Mouse (Mus musculus) thymus, adult 2 months (tissue): ENCODE results near the gene Ptprd. TPM values are rescaled to one million over a fixed set of nuclear protein-coding genes. Genes with fewer than 3 reads are reported as not detected.

ENCODE experiments used
- DNase-seq: peaks from one replicate; pipeline ENCODE4 v3.0.0; 2021
- H3K27ac ChIP-seq: fragments of 200-500 bp; 2 replicates; pipeline ENCODE4 v1.5.1; 2012; ENCODE audit warnings: low read length, control low read depth; ENCODE audit not compliant: control insufficient read depth, insufficient read depth
- H3K27me3 ChIP-seq: fragments of 200-500 bp; 2 replicates; pipeline ENCODE4 v1.6.1; 2012; ENCODE audit warnings: mild to moderate bottlenecking, low read length, moderate library complexity, mixed read lengths; ENCODE audit not compliant: control insufficient read depth, insufficient read depth
- H3K36me3 ChIP-seq: fragments of 200-500 bp; 2 replicates; pipeline ENCODE4 v1.6.1; 2012; ENCODE audit warnings: mild to moderate bottlenecking, low read length, moderate library complexity; ENCODE audit not compliant: control insufficient read depth, insufficient read depth
- H3K4me1 ChIP-seq: fragments of 200-500 bp; replicated peaks from 2 replicates; pipeline ENCODE4 v1.6.1; 2012; ENCODE audit warnings: low read length; ENCODE audit not compliant: control insufficient read depth, insufficient read depth
- H3K4me3 ChIP-seq: fragments of 200-500 bp; 2 replicates; pipeline ENCODE4 v1.5.1; 2012; ENCODE audit warnings: mild to moderate bottlenecking, low read length, control low read depth, moderate library complexity; ENCODE audit not compliant: control insufficient read depth, insufficient read depth
- CTCF ChIP-seq: fragments of 200-500 bp; IDR thresholded peaks from 2 replicates; pipeline ENCODE4 v1.5.1; 2012; ENCODE audit warnings: mild to moderate bottlenecking, control low read depth, low read length, moderate library complexity, borderline replicate concordance; ENCODE audit not compliant: control insufficient read depth, poor library complexity, insufficient read depth; ENCODE audit errors: extremely low read depth
- POLR2A ChIP-seq: fragments of 200-500 bp; IDR thresholded peaks from 2 replicates; pipeline ENCODE4 v1.6.1; 2012; ENCODE audit warnings: mild to moderate bottlenecking, low read length, control low read depth, moderate library complexity; ENCODE audit not compliant: control insufficient read depth, poor library complexity, insufficient read depth; ENCODE audit errors: extremely low read depth
- WGBS: fragments of 180-500 bp; shearing (Covaris S2); methylation state at CpG from one replicate; pipeline ENCODE4 v1.1.7; 2018; 5-methylcytosine and 5-hydroxymethylcytosine counted together
- polyA plus RNA-seq: library from polyadenylated mRNA; depleted of rRNA; stranded (reverse); fragments of >200 nt; gene quantifications from 2 replicates; pipeline ENCODE4 v1.2.3, GENCODE M21; 2012

Gene Ptprd
- polyA plus RNA-seq, 1 experiment: 1.0 TPM

- Histone ChIP-seq H3K4me1 (no peaks in the 10 kb centered on the region), H3K27me3 (no peaks in the 10 kb centered on the region), H3K36me3 (no peaks in the 10 kb centered on the region), H3K4me3 (no peak overlapping the region), H3K27ac (no peak overlapping the region)
- TF ChIP-seq CTCF (no peak), POLR2A (no peak)
- 85% methylated on average over 10 of the region's 10 CpGs for WGBS
- DNase-seq: no peak
Measured at GRCm38 (mm10) chr4:77317060-77317680, 894.6 kb downstream of the Ptprd start.

DNA sequence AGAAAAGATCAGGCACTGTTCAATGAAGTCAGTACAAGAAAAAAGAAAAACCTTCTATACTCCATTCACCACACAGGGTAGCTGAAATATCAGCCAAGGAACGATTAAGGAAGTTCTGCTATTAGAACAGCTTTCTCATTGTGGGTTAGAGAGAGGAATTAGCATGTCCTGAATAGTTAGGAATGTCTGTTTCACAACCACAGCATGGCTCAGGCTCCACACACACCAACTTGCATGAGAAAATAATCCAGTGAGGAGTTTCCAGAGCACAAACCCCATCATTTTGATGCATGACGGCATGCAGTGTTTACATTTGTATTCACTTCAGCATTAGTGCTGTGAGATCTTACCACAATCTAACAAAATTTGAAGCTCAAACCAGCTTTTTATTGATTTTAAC is 895.1 kb downstream of the Ptprd start:
- WGBS: 35% methylated on average over 2 of the region's 2 CpGs
- H3K27me3 ChIP-seq: no peaks in the 10 kb centered on the region
- no peak overlapping the region for H3K27ac ChIP-seq
- TF ChIP-seq POLR2A (no peak), CTCF (no peak)
- no peaks in the 10 kb centered on the region for H3K4me1 ChIP-seq
- DNase-seq: no peak
- no peaks in the 10 kb centered on the region for H3K36me3 ChIP-seq
- H3K4me3 ChIP-seq: no peak overlapping the region

DNA sequence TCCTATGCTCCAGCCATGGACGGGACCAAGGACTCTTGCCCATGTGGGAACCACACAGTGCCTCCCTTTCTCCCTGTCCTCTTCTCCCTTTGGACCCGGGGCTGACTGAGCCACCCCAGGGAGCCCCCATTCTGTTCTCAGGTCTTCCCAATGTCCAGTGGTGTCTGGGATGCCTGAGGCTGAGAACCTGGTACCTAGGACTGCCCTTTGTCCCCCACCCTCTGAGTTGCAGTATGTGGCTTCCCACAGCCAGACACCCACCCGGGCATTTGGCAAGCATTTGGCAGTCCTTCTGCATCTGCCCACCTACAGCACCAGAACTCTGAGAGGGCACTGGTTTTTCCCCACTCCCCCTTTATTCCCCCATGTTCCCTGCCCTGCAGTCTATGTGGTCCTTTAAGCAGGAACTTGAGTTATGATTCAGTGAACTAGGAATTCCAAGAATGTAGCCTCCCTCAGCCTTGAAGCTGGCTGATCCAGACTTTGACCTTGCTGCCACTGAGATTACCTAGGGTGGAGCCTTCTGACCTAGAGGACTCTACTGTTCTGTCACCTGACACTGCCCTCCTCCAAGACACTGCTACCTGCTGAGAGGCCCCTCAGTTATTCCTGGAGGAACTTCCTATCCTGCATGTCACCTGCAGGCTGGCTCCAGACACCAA is 901.5 kb downstream of the Ptprd start:
- Histone ChIP-seq H3K27ac (no peak overlapping the region), H3K4me1 (no peaks in the 10 kb centered on the region), H3K4me3 (no peak overlapping the region), H3K36me3 (no peaks in the 10 kb centered on the region), H3K27me3 (no peaks in the 10 kb centered on the region)
- TF ChIP-seq POLR2A: no peak
- TF ChIP-seq CTCF: no peak
- DNase-seq: no peak
- WGBS: 89% methylated on average over 3 of the region's 3 CpGs

DNA sequence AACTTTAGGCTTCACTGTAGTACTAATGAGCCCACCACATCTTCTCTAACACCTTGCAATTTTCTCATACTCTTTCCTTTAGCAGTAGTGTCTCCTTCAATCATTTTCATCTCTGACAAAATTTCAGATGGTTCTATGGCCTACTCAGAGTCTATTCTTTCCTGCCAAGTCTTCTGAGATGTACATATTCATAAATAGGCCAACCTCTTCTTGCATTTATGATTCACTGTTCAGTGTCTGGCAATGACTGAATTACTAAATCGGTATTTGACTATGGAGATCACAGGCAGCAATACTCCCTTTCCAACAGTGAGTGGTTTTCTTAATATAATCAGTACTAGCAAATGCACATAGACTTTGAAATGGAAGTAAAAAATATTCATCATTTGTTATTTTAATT is 928.3 kb downstream of the Ptprd start:
- no peak overlapping the region for H3K4me3 ChIP-seq
- WGBS: 98% methylated on average over 1 of the region's 1 CpGs
- TF ChIP-seq CTCF (no peak), POLR2A (no peak)
- no peak for DNase-seq
- H3K36me3 ChIP-seq: no peaks in the 10 kb centered on the region
- no peaks in the 10 kb centered on the region for H3K4me1 ChIP-seq
- H3K27me3 ChIP-seq: no peaks in the 10 kb centered on the region
- H3K27ac ChIP-seq: no peak overlapping the region

DNA sequence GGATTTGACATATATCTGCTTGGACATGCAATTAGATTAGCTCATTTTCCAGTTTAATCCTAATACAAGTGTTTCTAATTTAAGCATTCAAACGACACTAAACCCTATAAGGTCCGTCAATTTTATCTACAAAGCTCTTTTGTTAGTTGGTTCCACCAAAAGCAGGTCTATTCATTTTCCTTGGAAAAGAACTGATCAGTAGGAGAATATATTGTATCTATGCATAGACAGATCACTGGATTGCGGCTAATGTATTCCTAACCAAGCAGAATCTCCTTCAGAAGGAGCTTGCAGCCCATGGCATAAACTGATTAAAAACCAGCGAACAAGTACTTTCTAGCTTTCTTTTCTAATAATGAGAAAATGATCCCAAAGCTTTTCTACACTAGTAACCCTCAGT is 933.8 kb downstream of the Ptprd start:
- no peaks in the 10 kb centered on the region for H3K36me3 ChIP-seq
- no peaks in the 10 kb centered on the region for H3K27me3 ChIP-seq
- no peak for TF ChIP-seq POLR2A
- TF ChIP-seq CTCF: no peak
- 89% methylated on average over 4 of the region's 4 CpGs for WGBS
- no peak overlapping the region for H3K4me3 ChIP-seq
- H3K4me1 ChIP-seq: no peaks in the 10 kb centered on the region
- H3K27ac ChIP-seq: no peak overlapping the region
- DNase-seq: no peak

- TF ChIP-seq CTCF (no peak), POLR2A (no peak)
- no peak for DNase-seq
- no peak overlapping the region for H3K27ac ChIP-seq
- H3K36me3 ChIP-seq: no peaks in the 10 kb centered on the region
- no peaks in the 10 kb centered on the region for H3K4me1 ChIP-seq
- H3K4me3 ChIP-seq: no peak overlapping the region
- no peaks in the 10 kb centered on the region for H3K27me3 ChIP-seq
- whole genome bisulfite sequencing: 81% methylated on average over 1 of the region's 1 CpGs
Measured at GRCm38 (mm10) chr4:77259972-77260290, 951.8 kb downstream of the Ptprd start.

- TF ChIP-seq CTCF (no peak), POLR2A (no peak)
- no peaks in the 10 kb centered on the region for H3K27me3 ChIP-seq
- 54% methylated on average over 8 of the region's 8 CpGs for WGBS
- no peak overlapping the region for H3K27ac ChIP-seq
- H3K4me1 ChIP-seq: no peaks in the 10 kb centered on the region
- no peak overlapping the region for H3K4me3 ChIP-seq
- H3K36me3 ChIP-seq: no peaks in the 10 kb centered on the region
- DNase-seq: no peak
Measured at GRCm38 (mm10) chr4:77259250-77259971, 952.4 kb downstream of the Ptprd start.
